Mouse (Mus musculus): ENCODE results near the gene Med19.

DNA sequence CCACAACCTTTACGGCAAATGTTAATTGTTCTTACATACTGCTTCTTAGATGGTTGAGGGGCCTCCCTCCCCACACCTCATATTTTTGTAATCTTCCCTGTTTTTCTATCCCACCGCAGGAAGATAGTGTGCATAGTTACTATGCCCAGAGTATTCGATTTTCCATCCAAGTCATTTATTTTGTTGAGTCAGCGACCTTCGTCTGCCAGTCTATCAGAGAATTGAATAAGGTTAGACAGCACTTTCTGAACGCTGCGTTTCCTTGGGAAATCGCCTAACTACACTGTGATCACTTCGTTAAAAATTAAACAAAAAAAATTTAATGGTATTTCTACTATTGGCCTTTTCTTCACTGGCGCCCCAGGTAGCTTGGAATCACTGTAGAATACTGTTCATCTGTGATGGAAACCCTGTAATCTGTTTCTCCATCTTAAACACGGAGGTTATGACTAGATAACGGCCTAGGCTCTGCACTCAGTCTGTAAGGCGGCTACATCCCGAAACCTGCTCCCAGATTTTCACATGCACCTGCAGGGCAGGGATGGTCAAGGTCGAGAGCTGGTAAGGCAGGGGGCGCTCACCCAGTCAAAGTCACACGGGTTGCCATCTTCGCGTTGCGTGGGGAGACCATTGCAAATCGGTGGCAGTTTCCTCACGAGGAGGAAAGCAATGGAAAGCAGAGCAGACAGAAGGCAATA, 783 bp upstream of the Med19 start:
- TF ChIP-seq CTCF (IDR thresholded peaks at IDR 0.05; ENCODE audit: borderline replicate concordance, insufficient read depth, low read depth, low read length): peak; percentile 44; the same call in 1 of the 2 replicates
- TF ChIP-seq POLR2A (IDR thresholded peaks at IDR 0.05; ENCODE audit: borderline replicate concordance, insufficient read depth, low read length): no peak
